ENCODE assay signal across 8 mouse cellular contexts in the genomic region with DNA sequence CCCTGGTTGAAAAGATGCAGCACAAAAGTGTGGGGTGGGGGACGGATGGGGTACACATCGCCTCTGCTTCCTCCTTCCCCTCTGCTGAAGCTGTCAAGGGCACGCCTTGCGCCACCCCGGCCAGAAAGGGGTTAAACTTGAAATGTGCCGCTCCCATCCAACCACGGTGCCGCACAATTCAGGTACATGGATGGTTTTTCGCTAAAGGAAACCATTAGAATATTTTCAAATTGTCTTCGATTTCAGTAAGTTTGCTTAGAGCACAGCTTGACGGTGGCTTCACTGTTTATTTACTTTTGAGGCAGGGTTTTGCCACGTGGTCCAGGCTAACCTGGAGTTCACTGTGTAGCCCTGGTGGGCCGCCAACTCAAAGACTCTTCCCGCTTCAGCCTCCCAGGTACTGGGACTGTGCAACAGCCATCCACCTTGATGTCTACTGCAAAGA. TPM values are rescaled to one million over a fixed set of nuclear protein-coding genes. Genes with fewer than 3 reads are reported as not detected.
DNase-seq lines count a peak whose midpoint lies in the region; ATAC-seq and TF ChIP-seq lines count a peak whose summit lies in the region.

Tmem44 (minus strand) TSS at position 95 of the 445 bp plus-strand sequence.

- peak within 1 kb of the TSS; percentile 92 for H3K4me3 ChIP-seq in E14TG2a.4 (replicated peaks; ENCODE audit: low read length)
- H3K4me3 ChIP-seq in forebrain, embryonic 13.5 days = peak within 1 kb of the TSS; percentile 55
- peak within 1 kb of the TSS; percentile 81 for H3K4me3 ChIP-seq in midbrain, embryonic 13.5 days (replicated peaks)

- peaks cover 21% of the 10 kb centered on the region for H3K27me3 ChIP-seq in E14TG2a.4 (ENCODE audit: insufficient read depth, low read length)
- no peaks in the 10 kb centered on the region for H3K27me3 ChIP-seq in forebrain, embryonic 13.5 days
- H3K27me3 ChIP-seq in midbrain, embryonic 13.5 days = no peaks in the 10 kb centered on the region

- ATAC-seq in frontal cortex, adult (ENCODE audit: low TSS enrichment) = peak; percentile 20; the same call in 1 of the 2 replicates
- ATAC-seq in forebrain, embryonic 13.5 days = peak; percentile 68
- ATAC-seq in midbrain, embryonic 13.5 days = peak; percentile 79

- peaks cover 49% of the 10 kb centered on the region for H3K4me1 ChIP-seq in E14TG2a.4 (replicated peaks; ENCODE audit: low read depth, low read length)
- H3K4me1 ChIP-seq in forebrain, embryonic 13.5 days = peaks cover 35% of the 10 kb centered on the region
- peaks cover 32% of the 10 kb centered on the region for H3K4me1 ChIP-seq in midbrain, embryonic 13.5 days (replicated peaks)

- no peak for DNase-seq in frontal cortex, postnatal 25 days (ENCODE audit: low spot score in 2 of 2)
- DNase-seq in layer of hippocampus, postnatal 14 days (ENCODE audit: low spot score in 2 of 2) = peak in 1 of 2 experiments; percentile 26
- DNase-seq in urinary bladder, postnatal 10 days (ENCODE audit: low spot score) = no peak
- DNase-seq in ovary, postnatal 10 days (ENCODE audit: low spot score) = no peak

- peak within 1 kb of the TSS; percentile 72 for H3K27ac ChIP-seq in forebrain, embryonic 13.5 days
- H3K27ac ChIP-seq in midbrain, embryonic 13.5 days = peak within 1 kb of the TSS; percentile 88

- peak within 1 kb of the TSS; percentile 79 for H3K9ac ChIP-seq in forebrain, embryonic 13.5 days
- peak within 1 kb of the TSS; percentile 95 for H3K9ac ChIP-seq in midbrain, embryonic 13.5 days (replicated peaks)

- no peak for TF ChIP-seq CTCF in E14TG2a.4 (conservative IDR thresholded peaks at IDR 0.05; ENCODE audit: low read length)

- peak within 1 kb of the TSS; percentile 58 for H3K4me2 ChIP-seq in forebrain, embryonic 13.5 days
- H3K4me2 ChIP-seq in midbrain, embryonic 13.5 days (replicated peaks) = peak within 1 kb of the TSS; percentile 62

- H3K36me3 ChIP-seq in E14TG2a.4 (ENCODE audit: insufficient read depth, low read length) = peaks cover 6% of the 10 kb centered on the region
- peaks cover 23% of the 10 kb centered on the region for H3K36me3 ChIP-seq in forebrain, embryonic 13.5 days (ENCODE audit: poor library complexity, severe bottlenecking)
- H3K36me3 ChIP-seq in midbrain, embryonic 13.5 days = peaks cover 23% of the 10 kb centered on the region

- peaks cover 23% of the 10 kb centered on the region for H3K9me3 ChIP-seq in E14TG2a.4 (ENCODE audit: low read length)
- H3K9me3 ChIP-seq in forebrain, embryonic 13.5 days (replicated peaks) = peaks cover 13% of the 10 kb centered on the region
- peaks cover 12% of the 10 kb centered on the region; the same call in 1 of the 2 replicates for H3K9me3 ChIP-seq in midbrain, embryonic 13.5 days

- 8% methylated on average over 14 of the region's 14 CpGs for WGBS in forebrain, embryonic 13.5 days
- 7% methylated on average over 13 of the region's 14 CpGs for WGBS in midbrain, embryonic 13.5 days

RNA-seq across cellular contexts. Expression of gene Tmem44, which starts in this region (rescaled TPM):
- 56.2 and 60.8 TPM in 2 replicates for polyA plus RNA-seq in forebrain, embryonic 13.5 days (2015; fragmentation: Nextera tagmentation; extraction: Ambion mirVana)
- 10 to 100 TPM; 44.5 to 46.6 TPM for total RNA-seq in layer of hippocampus, postnatal 14 days (2021)
- polyA plus RNA-seq in midbrain, embryonic 13.5 days (2015; fragmentation: Nextera tagmentation; extraction: Ambion mirVana) = 70.9 and 73.1 TPM in 2 replicates

Comparison
In these comparisons a context has a peak if more than half of its experiments do, and no peak if none do; other contexts are left out.
1. ATAC-seq: peak in every context shown above with its lines; median percentile 79 in midbrain, embryonic 13.5 days; 68 in forebrain, embryonic 13.5 days; 20 in frontal cortex, adult.